In the genomic region with DNA sequence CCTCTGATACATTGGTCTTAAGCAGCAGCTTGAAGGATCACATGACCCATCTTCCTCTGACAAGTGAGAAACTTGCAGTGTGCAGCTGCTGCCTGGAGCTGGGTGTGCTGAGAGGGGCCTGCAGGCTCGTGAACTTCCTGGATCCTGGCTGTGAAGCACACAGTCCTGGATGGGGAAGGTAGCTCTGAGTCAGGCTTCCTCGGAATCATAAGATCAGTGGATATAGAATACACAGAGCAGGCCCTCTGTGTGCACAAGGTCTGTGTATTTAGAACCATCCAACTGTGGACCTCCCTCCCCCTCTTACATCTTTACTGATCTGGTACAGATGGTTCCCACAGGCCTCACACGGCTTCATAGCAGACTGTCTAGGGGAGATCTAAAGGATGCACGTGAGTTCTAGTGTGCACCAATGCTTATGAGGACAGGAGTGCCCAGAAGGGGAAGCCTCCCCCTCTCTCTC, we compare ENCODE assay signal across 8 mouse cellular contexts.
DNase-seq lines count a peak whose midpoint lies in the region; ATAC-seq and TF ChIP-seq lines count a peak whose summit lies in the region.

No protein-coding gene starts in this region.

- no peak overlapping the region for H3K9ac ChIP-seq in heart, embryonic 15.5 days
- H3K9ac ChIP-seq in hindbrain, postnatal 0 days (replicated peaks; ENCODE audit: low read length), result no peak overlapping the region
- H3K9ac ChIP-seq in neural tube, embryonic 15.5 days (replicated peaks), result no peak overlapping the region

- no peaks in the 10 kb centered on the region for H3K9me3 ChIP-seq in heart, embryonic 15.5 days (replicated peaks)
- H3K9me3 ChIP-seq in hindbrain, postnatal 0 days (ENCODE audit: low read length), result no peaks in the 10 kb centered on the region
- H3K9me3 ChIP-seq in neural tube, embryonic 15.5 days (replicated peaks), result no peaks in the 10 kb centered on the region

- DNase-seq in heart, postnatal 4 days, result no peak
- peak; percentile 44 for DNase-seq in hindbrain, postnatal 0 days (ENCODE audit: low spot score)
- no peak for DNase-seq in gastrocnemius, adult 18-20 months (ENCODE audit: low spot score)
- no peak for DNase-seq in gastrocnemius, postnatal 4 days (ENCODE audit: low spot score in 2 of 2)

- no peak overlapping the region for H3K4me2 ChIP-seq in heart, embryonic 15.5 days
- no peak overlapping the region for H3K4me2 ChIP-seq in hindbrain, postnatal 0 days (ENCODE audit: low read depth, low read length)
- H3K4me2 ChIP-seq in neural tube, embryonic 15.5 days, result no peak overlapping the region

- TF ChIP-seq CTCF in cortical plate, adult 2 months (IDR thresholded peaks at IDR 0.05; ENCODE audit: extremely low read depth, insufficient read depth, low read length), result no peak
- TF ChIP-seq CTCF in hindbrain, postnatal 0 days (IDR thresholded peaks at IDR 0.05; ENCODE audit: low read depth), result no peak

- no peak overlapping the region for H3K4me3 ChIP-seq in heart, embryonic 15.5 days
- no peak overlapping the region for H3K4me3 ChIP-seq in cortical plate, adult 2 months (ENCODE audit: insufficient read depth, low read length)
- no peak overlapping the region for H3K4me3 ChIP-seq in hindbrain, postnatal 0 days (ENCODE audit: low read length)
- H3K4me3 ChIP-seq in neural tube, embryonic 15.5 days (replicated peaks), result no peak overlapping the region

- 22% methylated on average over 4 of the region's 4 CpGs for WGBS in heart, embryonic 15.5 days
- 15% methylated on average over 4 of the region's 4 CpGs for WGBS in hindbrain, postnatal 0 days
- WGBS in neural tube, embryonic 15.5 days, result 20% methylated on average over 4 of the region's 4 CpGs

- no peaks in the 10 kb centered on the region; the same call in 1 of the 2 replicates for H3K4me1 ChIP-seq in heart, embryonic 15.5 days (replicated peaks)
- H3K4me1 ChIP-seq in cortical plate, adult 2 months (ENCODE audit: control insufficient read depth, insufficient read depth, low read length), result peaks cover 6% of the 10 kb centered on the region
- H3K4me1 ChIP-seq in hindbrain, postnatal 0 days (ENCODE audit: insufficient read depth, low read length), result 0 out of 2 replicates have a peak, but pooled peaks cover 2% of the 10 kb centered on the region
- peaks cover 25% of the 10 kb centered on the region for H3K4me1 ChIP-seq in neural tube, embryonic 15.5 days

- 0 out of 2 replicates have a peak, but pooled peaks have one; percentile 22 for ATAC-seq in heart, embryonic 15.5 days (replicated peaks; ENCODE audit: insufficient number of reproducible peaks, insufficient read depth, low FRiP score, low read depth)
- peak; percentile 65 for ATAC-seq in hindbrain, postnatal 0 days
- peak; percentile 23; the same call in 1 of the 2 replicates for ATAC-seq in neural tube, embryonic 15.5 days (ENCODE audit: low FRiP score)
- no peak for ATAC-seq in inflammation-experienced regulatory T-cells, adult 6 months

- no peak overlapping the region for H3K27ac ChIP-seq in heart, embryonic 15.5 days
- 0 out of 2 replicates have a peak overlapping the region, but pooled peaks have one; percentile 13 for H3K27ac ChIP-seq in cortical plate, adult 2 months (ENCODE audit: insufficient read depth, low read length)
- H3K27ac ChIP-seq in hindbrain, postnatal 0 days, result peak overlapping the region; percentile 37; the same call in 1 of the 2 replicates
- H3K27ac ChIP-seq in neural tube, embryonic 15.5 days (replicated peaks), result peak overlapping the region; percentile 33; the same call in 1 of the 2 replicates

- H3K27me3 ChIP-seq in heart, embryonic 15.5 days, result peaks cover 42% of the 10 kb centered on the region
- no peaks in the 10 kb centered on the region for H3K27me3 ChIP-seq in hindbrain, postnatal 0 days (ENCODE audit: insufficient read depth, low read length)
- H3K27me3 ChIP-seq in neural tube, embryonic 15.5 days (replicated peaks), result no peaks in the 10 kb centered on the region

- H3K36me3 ChIP-seq in heart, embryonic 15.5 days, result no peaks in the 10 kb centered on the region
- H3K36me3 ChIP-seq in hindbrain, postnatal 0 days (ENCODE audit: insufficient read depth, low read length), result no peaks in the 10 kb centered on the region
- H3K36me3 ChIP-seq in neural tube, embryonic 15.5 days, result no peaks in the 10 kb centered on the region

- no peak for TF ChIP-seq POLR2A in cortical plate, adult 2 months (IDR thresholded peaks at IDR 0.05; ENCODE audit: extremely low read depth, insufficient read depth, low read length)
